Mouse (Mus musculus): Measurements from ENCODE around the gene Rrp15.

- TF ChIP-seq CTCF (IDR thresholded peaks at IDR 0.05; ENCODE audit: control insufficient read depth, insufficient read depth, insufficient replicate concordance, low read depth, low read length): no peak
- TF ChIP-seq POLR2A (IDR thresholded peaks at IDR 0.05; ENCODE audit: control insufficient read depth, low read depth, low read length): no peak
Observed at GRCm38 (mm10) chr1:186705915-186706248, 43.3 kb downstream of the Rrp15 start, which contains the start of gene Tgfb2.

Measured in testis, adult 2 months (tissue).